Mouse (Mus musculus): Measurements from ENCODE around the gene Nploc4.

GRCm38 (mm10) chr11:120349371-120349985 lies 88.0 kb downstream of the Nploc4 start:
- TF ChIP-seq REST (IDR thresholded peaks at IDR 0.05; ENCODE audit: insufficient read depth, insufficient read length) (no peak), E2F4 (IDR thresholded peaks at IDR 0.05; ENCODE audit: insufficient read depth) (no peak), TCF12 (IDR thresholded peaks at IDR 0.05; ENCODE audit: insufficient read depth, poor library complexity, severe bottlenecking) (no peak), POLR2AphosphoS2 (IDR thresholded peaks at IDR 0.05; ENCODE audit: insufficient read length, low read depth) (peak; percentile 66), MAX (IDR thresholded peaks at IDR 0.05; ENCODE audit: low read depth) (no peak), CEBPB (IDR thresholded peaks at IDR 0.05; ENCODE audit: insufficient read depth, poor library complexity, severe bottlenecking) (no peak), POLR2A (IDR thresholded peaks at IDR 0.05; ENCODE audit: insufficient read length, low read depth) (peak; percentile 52), SRF (IDR thresholded peaks at IDR 0.05; ENCODE audit: control insufficient read depth, insufficient read length, low read depth) (no peak), USF1 (IDR thresholded peaks at IDR 0.05; ENCODE audit: low read depth) (no peak)

Measured in myocyte (in vitro differentiated cells).